Mouse (Mus musculus) olfactory bulb, adult 2 months (tissue): ENCODE measurements at regions not wholly inside any gene's neighbourhood (a gene's known extent, or its start where the extent isn't known, plus 50 kb on each side); places are given as distances from the start of the nearest gene placed in this dataset.
A peak's percentile ranks its signal among the peaks of the same experiment; 100 is the strongest.

Experiments used
- H3K27ac ChIP-seq: fragments of 200-500 bp; 2 replicates; pipeline ENCODE4 v1.5.1; 2012; ENCODE audit warnings: low read depth, low read length; ENCODE audit not compliant: insufficient read depth
- H3K4me1 ChIP-seq: fragments of 200-500 bp; 2 replicates; pipeline ENCODE4 v1.6.1; 2012; ENCODE audit warnings: low read length; ENCODE audit not compliant: control insufficient read depth, insufficient read depth
- H3K4me3 ChIP-seq: fragments of 200-500 bp; 2 replicates; pipeline ENCODE4 v1.5.1; 2012; ENCODE audit warnings: mild to moderate bottlenecking, low read depth, low read length, moderate library complexity; ENCODE audit not compliant: insufficient read depth
- CTCF ChIP-seq: fragments of 200-500 bp; IDR thresholded peaks from 2 replicates; pipeline ENCODE4 v1.5.1; 2012; ENCODE audit warnings: low read depth, mild to moderate bottlenecking, low read length, moderate library complexity; ENCODE audit not compliant: insufficient read depth
- POLR2A ChIP-seq: fragments of 200-500 bp; IDR thresholded peaks from 2 replicates; pipeline ENCODE4 v1.6.1; 2012; ENCODE audit warnings: mild to moderate bottlenecking, low read depth, low read length, moderate library complexity; ENCODE audit not compliant: insufficient read depth
- WGBS: fragments of 180-500 bp; shearing (Covaris S2); methylation state at CpG from one replicate; pipeline ENCODE4 v1.1.7; 2018; 5-methylcytosine and 5-hydroxymethylcytosine counted together

DNA sequence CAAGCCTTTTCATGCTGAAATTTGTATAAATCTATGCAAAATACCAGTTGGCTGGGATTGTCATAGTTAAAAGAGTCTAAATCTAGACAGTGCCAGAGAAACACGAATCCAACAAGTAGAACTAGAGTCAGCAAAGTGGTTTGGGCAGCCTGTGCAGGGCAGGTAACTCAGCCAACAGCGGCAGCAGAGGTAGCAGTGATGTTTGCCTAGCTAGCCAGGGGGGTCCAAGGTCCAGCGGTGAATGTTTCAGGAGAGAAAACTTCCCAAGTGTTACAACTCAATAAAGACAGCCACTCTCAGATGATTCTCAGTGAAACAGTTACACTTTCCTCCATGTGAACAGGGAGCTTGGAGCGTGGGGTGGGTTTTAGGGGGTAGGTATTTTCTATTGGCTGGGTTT is 259.2 kb upstream of the Tank start:
- H3K4me1 ChIP-seq = no peaks in the 10 kb centered on the region
- no peak overlapping the region for H3K4me3 ChIP-seq
- WGBS = 87% methylated on average over 4 of the region's 4 CpGs
- H3K27ac ChIP-seq = no peak overlapping the region
- no peak for TF ChIP-seq POLR2A
- TF ChIP-seq CTCF = no peak

DNA sequence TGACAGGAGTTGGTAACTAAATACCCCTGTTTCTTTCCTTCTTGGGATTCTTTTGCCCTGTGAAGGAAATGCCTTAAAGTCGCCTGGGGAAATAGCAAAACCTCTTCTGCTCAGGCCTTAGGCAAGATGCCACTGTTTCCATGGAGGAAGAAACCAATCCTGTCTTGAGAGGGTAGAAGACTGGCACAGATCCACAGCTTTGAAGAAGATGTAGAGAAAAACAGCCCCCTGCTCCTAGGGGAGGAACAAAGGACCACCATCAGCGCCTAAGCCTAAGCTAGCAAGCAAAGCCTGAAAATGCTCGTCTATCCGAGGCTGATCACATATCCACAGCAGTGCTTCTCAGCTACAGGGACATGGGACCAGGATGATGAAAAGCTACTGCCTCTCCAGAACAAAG is 268.0 kb upstream of the Tank start:
- H3K27ac ChIP-seq = no peak overlapping the region
- no peaks in the 10 kb centered on the region for H3K4me1 ChIP-seq
- TF ChIP-seq POLR2A = no peak
- TF ChIP-seq CTCF = no peak
- WGBS = 64% methylated on average over 4 of the region's 4 CpGs
- H3K4me3 ChIP-seq = no peak overlapping the region

DNA sequence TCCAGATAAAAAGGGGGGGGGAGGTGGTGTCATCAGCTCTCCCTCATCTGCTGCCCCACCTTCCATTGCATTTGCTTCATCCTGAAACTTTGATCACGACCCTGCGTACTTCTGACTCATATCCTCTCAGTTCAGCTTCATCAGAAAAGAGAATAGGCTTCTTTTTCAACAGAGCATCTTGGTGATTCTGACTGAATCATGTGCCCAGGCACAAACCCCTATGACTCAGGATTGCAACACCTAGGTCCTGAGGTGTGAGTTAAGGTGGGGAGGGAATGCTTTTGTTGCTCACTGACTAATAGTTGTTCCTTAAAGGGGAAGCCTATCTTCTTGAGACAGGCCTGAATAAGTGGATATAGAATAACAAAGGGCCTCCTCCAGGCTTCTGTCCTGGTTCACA is 269.2 kb upstream of the Tank start:
- WGBS = 83% methylated on average over 2 of the region's 2 CpGs
- no peak overlapping the region for H3K4me3 ChIP-seq
- no peak for TF ChIP-seq CTCF
- TF ChIP-seq POLR2A = no peak
- no peak overlapping the region for H3K27ac ChIP-seq
- no peaks in the 10 kb centered on the region for H3K4me1 ChIP-seq

DNA sequence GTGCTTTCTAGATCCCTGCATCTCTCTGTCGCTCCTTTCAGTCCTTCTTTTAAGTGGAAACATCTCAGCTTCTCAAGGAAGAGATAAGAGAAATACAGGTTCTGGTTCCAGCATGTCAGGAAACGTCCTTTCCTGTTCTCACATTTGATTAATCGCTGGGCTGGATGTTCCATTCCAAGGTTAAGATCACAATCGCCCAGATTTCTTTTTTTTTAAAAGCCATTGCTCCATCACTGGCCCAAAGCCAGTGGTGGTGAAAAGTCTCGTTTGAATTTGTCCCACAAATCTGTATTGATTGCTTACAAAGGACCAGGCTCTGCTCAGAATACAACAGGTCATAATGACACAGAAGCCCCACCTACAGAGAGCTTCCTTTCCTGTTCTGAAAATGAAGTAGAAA is 281.2 kb upstream of the Tank start:
- H3K4me3 ChIP-seq = no peak overlapping the region
- TF ChIP-seq CTCF (no peak), POLR2A (no peak)
- WGBS = 65% methylated on average over 5 of the region's 5 CpGs
- no peaks in the 10 kb centered on the region for H3K4me1 ChIP-seq
- no peak overlapping the region for H3K27ac ChIP-seq

DNA sequence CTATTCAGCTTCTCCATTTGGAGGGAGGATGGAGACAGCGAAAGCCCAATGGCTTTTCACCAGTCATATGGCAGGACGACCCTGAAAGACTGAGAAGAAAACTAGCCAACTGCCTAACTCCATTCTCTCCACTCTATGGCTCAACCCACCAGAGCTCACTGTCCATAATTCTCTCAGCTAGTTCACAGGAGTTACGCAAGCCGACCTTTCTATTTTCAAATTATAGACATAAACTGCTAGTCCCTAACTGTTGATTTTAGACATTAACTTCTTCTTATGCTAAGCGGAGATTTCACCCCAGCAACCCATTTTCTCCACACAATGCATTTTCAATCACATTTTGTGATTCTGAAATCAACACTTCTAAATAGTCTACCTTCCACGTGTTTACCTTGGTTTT is 281.8 kb upstream of the Tank start:
- WGBS = 93% methylated on average over 6 of the region's 6 CpGs
- TF ChIP-seq POLR2A (no peak), CTCF (no peak)
- H3K27ac ChIP-seq = no peak overlapping the region
- H3K4me1 ChIP-seq = no peaks in the 10 kb centered on the region
- no peak overlapping the region for H3K4me3 ChIP-seq

DNA sequence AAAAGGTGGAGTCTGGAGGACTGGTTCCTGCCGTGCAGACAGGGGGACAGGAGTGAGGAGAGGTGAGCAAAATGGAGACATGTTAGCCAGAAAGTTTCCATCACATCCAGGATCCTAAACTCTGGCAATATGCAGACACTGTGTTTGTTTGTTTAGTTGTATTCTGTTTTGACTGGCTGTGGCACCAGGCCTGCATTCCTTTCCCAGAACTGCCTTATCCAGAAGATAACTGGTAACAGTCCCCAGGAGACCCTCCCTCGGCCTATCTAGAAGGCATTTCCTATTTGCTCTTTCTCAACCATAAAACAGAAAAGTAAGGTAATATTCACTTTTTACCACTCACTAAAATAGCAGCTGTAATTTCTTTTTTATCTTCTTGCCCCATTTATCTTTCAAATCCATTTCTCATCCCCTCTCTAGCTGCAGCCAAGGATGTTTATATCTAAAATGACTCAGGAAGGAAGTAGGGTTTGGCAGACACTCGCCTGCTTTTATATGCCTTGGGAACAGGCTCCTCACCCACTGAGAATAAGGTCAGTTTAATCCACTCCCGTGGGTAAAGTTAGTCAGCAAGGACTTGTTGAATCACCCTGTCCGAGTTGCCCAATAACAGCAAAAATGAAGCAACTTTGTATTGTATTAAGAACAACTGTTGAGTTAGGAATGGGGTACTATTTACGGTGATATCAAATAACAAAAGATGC is 283.0 kb upstream of the Tank start:
- Histone ChIP-seq H3K4me1 (no peaks in the 10 kb centered on the region), H3K27ac (no peak overlapping the region), H3K4me3 (no peak overlapping the region)
- 64% methylated on average over 6 of the region's 6 CpGs for WGBS
- TF ChIP-seq CTCF = no peak
- no peak for TF ChIP-seq POLR2A

DNA sequence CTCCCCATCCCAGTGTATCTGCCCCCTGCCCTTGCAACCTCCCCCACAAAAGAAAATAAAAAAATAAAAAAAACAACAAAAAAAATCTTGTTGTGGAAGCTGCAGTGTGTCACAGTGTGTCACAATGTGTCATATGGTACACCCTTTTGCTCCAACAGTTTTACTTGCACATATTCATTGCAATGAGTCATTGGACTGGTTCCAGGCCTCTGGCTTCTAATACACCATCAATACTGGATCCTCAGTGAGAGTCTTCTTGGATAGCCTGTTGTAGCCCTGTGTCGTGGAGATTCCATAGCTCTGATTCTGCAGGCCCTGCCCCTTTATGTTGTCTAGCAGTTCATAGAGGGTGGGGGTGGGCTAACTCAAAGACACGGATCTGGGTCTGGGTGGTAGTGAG is 290.1 kb upstream of the Tank start:
- Histone ChIP-seq H3K27ac (no peak overlapping the region), H3K4me3 (no peak overlapping the region), H3K4me1 (no peaks in the 10 kb centered on the region)
- WGBS = 83% methylated on average over 2 of the region's 2 CpGs
- TF ChIP-seq POLR2A = no peak
- no peak for TF ChIP-seq CTCF

DNA sequence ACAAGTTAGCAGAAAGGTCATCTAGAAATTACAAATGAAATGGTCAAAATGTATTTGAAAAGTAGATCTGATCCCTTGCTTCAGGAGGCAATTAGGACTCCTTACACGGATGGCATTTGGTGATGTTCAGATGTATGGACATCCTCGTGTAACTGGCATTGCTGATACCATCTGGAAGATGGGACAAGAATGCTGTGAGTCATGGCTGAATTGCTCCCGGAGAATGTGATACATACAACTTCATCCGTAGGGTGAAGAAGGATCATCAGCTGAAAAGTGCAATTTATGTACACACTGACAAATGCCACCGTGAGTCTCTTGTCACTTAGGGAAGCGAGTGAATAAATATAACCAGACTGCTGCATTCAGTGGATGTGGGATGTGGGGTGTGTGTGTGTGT is 293.7 kb upstream of the Tank start:
- Histone ChIP-seq H3K4me1 (no peaks in the 10 kb centered on the region), H3K27ac (no peak overlapping the region), H3K4me3 (no peak overlapping the region)
- TF ChIP-seq POLR2A (no peak), CTCF (no peak)
- WGBS = 44% methylated on average over 6 of the region's 6 CpGs

DNA sequence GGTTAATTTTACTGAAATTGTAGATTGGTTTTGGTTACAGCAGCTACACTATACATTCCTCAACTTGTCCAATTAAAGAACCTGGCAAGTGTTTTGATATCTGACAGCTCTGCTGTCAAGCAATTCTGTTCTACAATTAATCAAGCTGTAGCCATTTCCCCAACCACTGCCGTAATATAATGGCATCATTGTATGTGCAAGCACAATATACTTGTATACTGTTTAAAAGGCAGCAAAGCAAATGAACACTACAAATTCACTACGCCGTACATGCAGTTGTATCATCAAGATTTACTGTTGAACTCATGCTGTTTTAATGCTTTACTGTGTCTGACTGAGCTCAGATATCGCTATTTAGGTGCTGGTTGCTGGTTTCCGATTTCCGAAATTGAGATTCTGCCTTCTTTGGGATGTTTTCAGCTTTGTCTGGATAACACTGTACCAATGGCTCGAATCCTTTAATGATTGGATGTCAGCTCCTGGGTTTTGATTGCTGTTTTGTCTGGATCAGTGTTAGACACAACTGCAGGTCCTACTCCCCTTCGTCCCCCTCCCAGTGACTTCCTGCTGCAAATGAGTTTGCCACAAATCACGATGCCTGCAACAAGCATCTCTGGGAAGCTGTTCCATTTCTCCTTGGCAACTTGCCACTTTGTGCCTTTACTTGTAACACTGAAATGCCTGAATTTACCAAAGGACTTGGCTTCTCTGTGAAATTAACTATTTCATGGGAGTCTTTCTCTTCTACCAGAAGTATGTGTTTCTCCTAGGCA is 294.4 kb upstream of the Tank start:
- 22% methylated on average over 9 of the region's 9 CpGs for WGBS
- H3K4me3 ChIP-seq = peak overlapping the region; percentile 11; the same call in 1 of the 2 replicates
- H3K27ac ChIP-seq = no peak overlapping the region
- no peaks in the 10 kb centered on the region for H3K4me1 ChIP-seq
- TF ChIP-seq POLR2A (no peak), CTCF (no peak)

DNA sequence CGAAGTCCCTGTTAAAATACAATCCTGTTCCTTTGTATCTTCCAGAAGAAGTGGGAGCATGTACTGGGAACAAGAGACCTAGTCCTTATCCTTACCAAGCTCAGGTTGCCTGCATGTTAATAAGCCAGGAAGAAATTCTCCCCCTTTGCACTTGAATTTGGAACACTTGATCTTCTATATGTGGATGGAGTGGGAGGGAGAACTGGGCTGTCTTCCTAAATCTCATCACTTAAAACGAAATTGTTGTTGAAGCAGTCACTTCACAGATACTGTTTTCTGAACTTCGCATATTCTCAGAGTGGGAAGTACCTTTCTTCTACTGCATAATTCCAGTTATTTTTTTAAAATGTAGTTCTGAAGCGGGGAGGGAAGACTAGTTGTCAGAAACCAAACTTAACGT is 305.7 kb upstream of the Tank start:
- 89% methylated on average over 5 of the region's 5 CpGs for WGBS
- Histone ChIP-seq H3K27ac (no peak overlapping the region), H3K4me1 (no peaks in the 10 kb centered on the region; the same call in 1 of the 2 replicates), H3K4me3 (no peak overlapping the region)
- TF ChIP-seq POLR2A = no peak
- TF ChIP-seq CTCF = no peak
